Mouse (Mus musculus) CH12.LX (cell line): ENCODE data around the gene Gm49380. TPM values are rescaled to one million over a fixed set of nuclear protein-coding genes. Genes with fewer than 3 reads are reported as not detected.

Experiments
- DNase-seq: peaks from one replicate; pipeline ENCODE4 v3.0.0-alpha.2; 2013; ENCODE audit errors: extremely low read depth
- H3K27ac ChIP-seq: 2 replicates; pipeline ENCODE4 v1.5.1; 2012; ENCODE audit warnings: low read depth, mild to moderate bottlenecking, control low read depth, moderate library complexity; ENCODE audit not compliant: insufficient read depth
- H3K27me3 ChIP-seq: replicated peaks from 2 replicates; pipeline ENCODE3; 2012; ENCODE audit warnings: inconsistent platforms
- H3K36me3 ChIP-seq, 2 experiments: replicated peaks in 1 of 2; 2 replicates each; pipeline versions ENCODE3 to v1.6.1; 2012; ENCODE audit warnings: inconsistent platforms in 1 of 2, low read length in 1 of 2, mild to moderate bottlenecking in 1 of 2, mixed read lengths in 1 of 2, moderate library complexity in 1 of 2; ENCODE audit not compliant: control insufficient read depth in 1 of 2, insufficient read depth in 1 of 2
- H3K4me1 ChIP-seq, 2 experiments: 2 replicates each; pipeline ENCODE4 v1.6.1; 2012; ENCODE audit warnings: inconsistent platforms in 1 of 2, moderate library complexity in 1 of 2; ENCODE audit not compliant: insufficient read depth in 2 of 2, control insufficient read depth in 1 of 2
- H3K4me2 ChIP-seq: 2 replicates; pipeline ENCODE4 v1.6.1; 2012; ENCODE audit warnings: low read depth, mild to moderate bottlenecking, control low read depth; ENCODE audit not compliant: poor library complexity, insufficient read depth, severe bottlenecking
- H3K4me3 ChIP-seq, 3 experiments: fragments of 150-350 bp in 1 of 3; sonication (generic) in 1 of 3; replicated peaks in 1 of 3; 2 replicates each; pipeline versions ENCODE3 to v1.5.1; 2011 to 2012; ENCODE audit warnings: low read depth in 2 of 3, low read length in 2 of 3, mild to moderate bottlenecking in 2 of 3, moderate library complexity in 2 of 3, control low read depth in 1 of 3, improper control_type of control experiment in 1 of 3, inconsistent platforms in 1 of 3, mixed read lengths in 1 of 3; ENCODE audit not compliant: poor library complexity in 1 of 3
- H3K79me2 ChIP-seq: replicated peaks from 2 replicates; pipeline ENCODE4 v1.6.1; 2012; ENCODE audit warnings: mild to moderate bottlenecking, moderate library complexity; ENCODE audit not compliant: control insufficient read depth, poor library complexity, insufficient read depth, severe bottlenecking; ENCODE audit errors: extremely low read depth
- H3K9ac ChIP-seq: 2 replicates; pipeline ENCODE4 v1.6.1; 2012; ENCODE audit warnings: low read depth, mild to moderate bottlenecking, control low read depth, moderate library complexity; ENCODE audit not compliant: insufficient read depth
- H3K9me3 ChIP-seq: replicated peaks from 2 replicates; pipeline ENCODE3; 2012; ENCODE audit warnings: low read length, inconsistent platforms, mixed read lengths
- BHLHE40 ChIP-seq: IDR thresholded peaks from 2 replicates; pipeline ENCODE4 v1.6.1; 2011; ENCODE audit warnings: mild to moderate bottlenecking, low read depth, low read length, improper control_type of control experiment
- E2F4 ChIP-seq: IDR thresholded peaks from 2 replicates; pipeline ENCODE4 v1.6.1; 2011; ENCODE audit warnings: low read depth, low read length, improper control_type of control experiment; ENCODE audit not compliant: insufficient replicate concordance
- ELF1 ChIP-seq: IDR thresholded peaks from 2 replicates; pipeline ENCODE4 v1.6.1; 2014; ENCODE audit warnings: low read depth, mild to moderate bottlenecking, inconsistent platforms, low read length, improper control_type of control experiment
- EP300 ChIP-seq: IDR thresholded peaks from 2 replicates; pipeline ENCODE4 v1.6.1; 2011; ENCODE audit warnings: low read length, improper control_type of control experiment
- ETS1 ChIP-seq: conservative IDR thresholded peaks from 2 replicates; pipeline ENCODE4 v1.6.1; 2012; ENCODE audit warnings: low read depth, mild to moderate bottlenecking, inconsistent platforms, low read length, improper control_type of control experiment, moderate library complexity
- IRF4 ChIP-seq: IDR thresholded peaks from 2 replicates; pipeline ENCODE4 v1.6.1; 2014; ENCODE audit warnings: low read depth, mild to moderate bottlenecking, inconsistent platforms, low read length, improper control_type of control experiment
- JUN ChIP-seq: IDR thresholded peaks from 2 replicates; pipeline ENCODE4 v1.6.1; 2011; ENCODE audit warnings: low read depth, mild to moderate bottlenecking, low read length, improper control_type of control experiment, moderate library complexity; ENCODE audit not compliant: insufficient read depth
- MAX ChIP-seq: IDR thresholded peaks from 2 replicates; pipeline ENCODE4 v1.6.1; 2011; ENCODE audit warnings: low read length, improper control_type of control experiment
- MAZ ChIP-seq: IDR thresholded peaks from 2 replicates; pipeline ENCODE4 v1.6.1; 2012; ENCODE audit warnings: low read depth, mild to moderate bottlenecking, inconsistent platforms, low read length, improper control_type of control experiment, moderate library complexity
- MEF2A ChIP-seq: IDR thresholded peaks from 2 replicates; pipeline ENCODE4 v1.6.1; 2014; ENCODE audit warnings: low read depth, mild to moderate bottlenecking, inconsistent platforms, low read length, improper control_type of control experiment, borderline replicate concordance
- MXI1 ChIP-seq: IDR thresholded peaks from 2 replicates; pipeline ENCODE4 v1.6.1; 2011; ENCODE audit warnings: mild to moderate bottlenecking, low read depth, low read length, improper control_type of control experiment
- NRF1 ChIP-seq: IDR thresholded peaks from 2 replicates; pipeline ENCODE4 v1.6.1; 2014; ENCODE audit warnings: low read depth, mild to moderate bottlenecking, inconsistent platforms, low read length, improper control_type of control experiment, moderate library complexity
- POLR2A ChIP-seq: IDR thresholded peaks from 2 replicates; pipeline ENCODE4 v1.6.1; 2011; ENCODE audit warnings: low read depth, mild to moderate bottlenecking, improper control_type of control experiment, low read length
- POLR2AphosphoS2 ChIP-seq: IDR thresholded peaks from 2 replicates; pipeline ENCODE4 v1.6.1; 2011; ENCODE audit warnings: low read depth, low read length, improper control_type of control experiment
- RAD21 ChIP-seq: IDR thresholded peaks from 2 replicates; pipeline ENCODE4 v1.6.1; 2011; ENCODE audit warnings: low read depth, mild to moderate bottlenecking, low read length, improper control_type of control experiment, moderate library complexity
- RCOR1 ChIP-seq: conservative IDR thresholded peaks from 2 replicates; pipeline ENCODE4 v1.6.1; 2012; ENCODE audit warnings: low read depth, mild to moderate bottlenecking, inconsistent platforms, low read length, improper control_type of control experiment
- SIN3A ChIP-seq: IDR thresholded peaks from 2 replicates; pipeline ENCODE4 v1.6.1; 2012; ENCODE audit warnings: low read length, improper control_type of control experiment, inconsistent platforms
- TCF12 ChIP-seq: IDR thresholded peaks from 2 replicates; pipeline ENCODE4 v1.6.1; 2014; ENCODE audit warnings: low read depth, mild to moderate bottlenecking, inconsistent platforms, low read length, improper control_type of control experiment
- UBTF ChIP-seq: IDR thresholded peaks from 2 replicates; pipeline ENCODE4 v1.6.1; 2012; ENCODE audit warnings: low read depth, mild to moderate bottlenecking, inconsistent platforms, low read length, improper control_type of control experiment, moderate library complexity
- USF1 ChIP-seq: IDR thresholded peaks from 2 replicates; pipeline ENCODE4 v1.6.1; 2014; ENCODE audit warnings: low read depth, mild to moderate bottlenecking, inconsistent platforms, low read length, improper control_type of control experiment
- USF2 ChIP-seq: conservative IDR thresholded peaks from 2 replicates; pipeline ENCODE4 v1.6.1; 2011; ENCODE audit warnings: low read depth, low read length, improper control_type of control experiment
- ZKSCAN1 ChIP-seq: IDR thresholded peaks from 2 replicates; pipeline ENCODE4 v1.6.1; 2012; ENCODE audit warnings: low read depth, inconsistent platforms, low read length, improper control_type of control experiment, borderline replicate concordance
- ZMIZ1 ChIP-seq: IDR thresholded peaks from 2 replicates; pipeline ENCODE4 v1.6.1; 2012; ENCODE audit warnings: low read depth, mild to moderate bottlenecking, inconsistent platforms, low read length, improper control_type of control experiment
- ZNF384 ChIP-seq: IDR thresholded peaks from 2 replicates; pipeline ENCODE4 v1.6.1; 2012; ENCODE audit warnings: low read depth, low read length, improper control_type of control experiment, inconsistent platforms
- dilution Hi-C: fragments of 300-500 bp; cut with MboI; formaldehyde crosslinking; loops from 2 replicates; pipeline ENCODE4 v1.14.3; 2020; ENCODE audit warnings: low sequenced_read_pairs; ENCODE audit not compliant: extremely low pct_unique_long_range_greater_than_20kb, extremely low pct_ligation_motif_present
- in situ Hi-C: fragments of 300-500 bp; cut with MboI; formaldehyde crosslinking; loops from 3 replicates; pipeline ENCODE4 v1.14.3; 2019; ENCODE audit warnings: low sequenced_read_pairs, low pct_ligation_motif_present, low pct_unique_long_range_greater_than_20kb, mixed read lengths
- polyA plus RNA-seq: library from polyadenylated mRNA; unstranded; fragments of >175 nt; gene quantifications from 2 replicates; pipeline ENCODE4 v1.2.1, GENCODE M21; 2012; ENCODE audit warnings: low read depth; ENCODE audit not compliant: insufficient read length
- total RNA-seq, 2 experiments: library from RNA; depleted of rRNA; stranded (reverse); fragments of 300-350 nt in 1 of 2; fragments of >200 nt in 1 of 2; gene quantifications; 2 replicates each; pipeline ENCODE4 v1.2.3; 2012 to 2014

The Gm49380 gene
- total and polyA plus RNA-seq, 3 experiments, result not detected

- in situ Hi-C loops, result no loop called here
- Histone ChIP-seq H3K79me2 (no peaks in the 10 kb centered on the region), H3K4me1 (no peaks in the 10 kb centered on the region)
Observed at GRCm38 (mm10) chr9:44022100-44022847, 91.0 kb downstream of the Gm49380 start.

GRCm38 (mm10) chr9:44020001-44020400 lies 93.3 kb downstream of the Gm49380 start:
- H3K27me3 ChIP-seq, result peaks cover 13% of the 10 kb centered on the region
- H3K4me2 ChIP-seq, result no peak overlapping the region
- no peak for TF ChIP-seq POLR2A
- TF ChIP-seq E2F4, result no peak
- no peak for TF ChIP-seq RCOR1
- TF ChIP-seq TCF12, result no peak
- no peak for TF ChIP-seq IRF4
- TF ChIP-seq ZNF384, result no peak
- TF ChIP-seq ETS1, result no peak
- TF ChIP-seq RAD21, result no peak
- no peak for TF ChIP-seq MXI1
- no peak for TF ChIP-seq ZMIZ1
- TF ChIP-seq BHLHE40, result no peak
- TF ChIP-seq MAZ, result no peak
- no peak for TF ChIP-seq MEF2A
- TF ChIP-seq UBTF, result no peak
- no peak for TF ChIP-seq JUN
- TF ChIP-seq NRF1, result no peak
- no peak for TF ChIP-seq USF1
- TF ChIP-seq SIN3A, result no peak
- H3K4me1 ChIP-seq, result no peaks in the 10 kb centered on the region
- no peaks in the 10 kb centered on the region for H3K79me2 ChIP-seq
- in situ Hi-C loops (no loop called here), dilution Hi-C loops (no loop called here)
- no peak overlapping the region for H3K27ac ChIP-seq
- H3K4me3 ChIP-seq, result no peak overlapping the region
- no peak for DNase-seq
- no peaks in the 10 kb centered on the region for H3K36me3 ChIP-seq
- H3K9me3 ChIP-seq, result no peaks in the 10 kb centered on the region
- no peak overlapping the region for H3K9ac ChIP-seq

More at GRCm38 (mm10) chr9:44022100-44022847, 91.0 kb downstream of the Gm49380 start:
- no peak overlapping the region for H3K9ac ChIP-seq
- dilution Hi-C loops, result no loop called here
- TF ChIP-seq JUN, result no peak
- TF ChIP-seq USF2, result no peak
- TF ChIP-seq BHLHE40, result no peak
- no peak for TF ChIP-seq ZNF384
- TF ChIP-seq MAX, result no peak
- no peak for TF ChIP-seq USF1
- no peak for TF ChIP-seq RAD21
- TF ChIP-seq IRF4, result no peak
- TF ChIP-seq POLR2AphosphoS2, result no peak
- no peak for TF ChIP-seq ELF1
- no peak for TF ChIP-seq ZKSCAN1
- TF ChIP-seq EP300, result no peak
- H3K4me3 ChIP-seq, result no peak overlapping the region
- no peak overlapping the region for H3K27ac ChIP-seq
- no peaks in the 10 kb centered on the region for H3K9me3 ChIP-seq
- H3K36me3 ChIP-seq, result no peaks in the 10 kb centered on the region
- H3K4me2 ChIP-seq, result no peak overlapping the region
- H3K27me3 ChIP-seq, result peaks cover 6% of the 10 kb centered on the region
- DNase-seq, result no peak
